Mouse (Mus musculus) kidney, adult 2 months (tissue): ENCODE measurements at regions not wholly inside any gene's neighbourhood (a gene's known extent, or its start where the extent isn't known, plus 50 kb on each side); places are given as distances from the start of the nearest gene placed in this dataset.

Experiments
- CTCF ChIP-seq: fragments of 200-500 bp; conservative IDR thresholded peaks from 2 replicates; pipeline ENCODE4 v1.5.1; 2011; ENCODE audit warnings: low read depth, mild to moderate bottlenecking, control low read depth, low read length, moderate library complexity, mixed read lengths; ENCODE audit not compliant: insufficient read depth, insufficient read length
- POLR2A ChIP-seq: fragments of 200-500 bp; IDR thresholded peaks from one replicate; pipeline ENCODE4 v1.6.1; 2011; ENCODE audit warnings: low read depth, low read length, control low read depth

- TF ChIP-seq POLR2A (no peak), CTCF (no peak)
These were observed 121.8 kb upstream of the Kcnj6 start for GRCm38 (mm10) chr16:95119293-95119692.
